Mouse (Mus musculus): ENCODE data around the gene Adprm. TPM values are rescaled to one million over a fixed set of nuclear protein-coding genes. Genes with fewer than 3 reads are reported as not detected.
A peak's percentile ranks its signal among the peaks of the same experiment; 100 is the strongest.
"Not testable (repeated sequence)": the region's sequence is repeated elsewhere in the genome, so short reads cannot be mapped to it uniquely, and the experiment has no call there.

Gene Adprm
- polyA plus RNA-seq, 2 experiments from 2014 or later = 66.8 to 67.3 TPM

GRCm38 (mm10) chr11:67075036-67075435 is 22.6 kb upstream of the Adprm start:
- no peak for ATAC-seq

GRCm38 (mm10) chr11:67072615-67073130 is 20.3 kb upstream of the Adprm start:
- no peak for ATAC-seq

- no peak for ATAC-seq
These were observed 15.3 kb upstream of the Adprm start for GRCm38 (mm10) chr11:67067741-67068140.

- no peak for ATAC-seq
These were observed 10.3 kb upstream of the Adprm start for GRCm38 (mm10) chr11:67062726-67063125.

- ATAC-seq = no peak
These were observed 8.9 kb upstream of the Adprm start for GRCm38 (mm10) chr11:67061311-67061710.

GRCm38 (mm10) chr11:67054754-67055365 is 2.5 kb upstream of the Adprm start:
- no peak for ATAC-seq

- ATAC-seq = peak; percentile 13
These were observed 596 bp downstream of the Adprm start for GRCm38 (mm10) chr11:67051676-67052320.

GRCm38 (mm10) chr11:67049256-67049655 is 3.1 kb downstream of the Adprm start:
- no peak for ATAC-seq

- peak; percentile 12 for ATAC-seq
These were observed 3.9 kb downstream of the Adprm start for GRCm38 (mm10) chr11:67048496-67048895.

- ATAC-seq = no peak
These were observed 5.2 kb downstream of the Adprm start for GRCm38 (mm10) chr11:67047199-67047598.

- no peak for ATAC-seq
These were observed 7.4 kb downstream of the Adprm start for GRCm38 (mm10) chr11:67044959-67045358.

- ATAC-seq = no peak
These were observed 9.4 kb downstream of the Adprm start for GRCm38 (mm10) chr11:67043007-67043406.

GRCm38 (mm10) chr11:67040483-67040882 is 11.9 kb downstream of the Adprm start:
- ATAC-seq = no peak

- ATAC-seq = no peak
These were observed 12.6 kb downstream of the Adprm start for GRCm38 (mm10) chr11:67039799-67040198.

GRCm38 (mm10) chr11:67036892-67037291 is 15.5 kb downstream of the Adprm start:
- ATAC-seq = no peak

- ATAC-seq = no peak
These were observed 16.2 kb downstream of the Adprm start for GRCm38 (mm10) chr11:67036229-67036628.

- ATAC-seq = no peak
These were observed 17.5 kb downstream of the Adprm start for GRCm38 (mm10) chr11:67034775-67035485.

GRCm38 (mm10) chr11:67031603-67031915 is 20.8 kb downstream of the Adprm start:
- no peak for ATAC-seq

GRCm38 (mm10) chr11:67030904-67031602 is 21.3 kb downstream of the Adprm start:
- ATAC-seq = no peak

GRCm38 (mm10) chr11:67024867-67025477 is 27.4 kb downstream of the Adprm start, which contains the start of gene Tmem220:
TSS of gene Tmem220 (plus strand) at chr11:67025154.
- ATAC-seq = peak; percentile 97

- no peak for ATAC-seq
These were observed 28.5 kb downstream of the Adprm start for GRCm38 (mm10) chr11:67023802-67024340.

- not testable (repeated sequence) for ATAC-seq
These were observed 29.2 kb downstream of the Adprm start for GRCm38 (mm10) chr11:67023191-67023590.

Measured in activated CD4-positive, CD25-positive, alpha-beta regulatory T cell, adult 4 months (primary cell).